Mouse (Mus musculus): ENCODE measurements around the gene Heatr4.

- TF ChIP-seq NRF1 (IDR thresholded peaks at IDR 0.05; ENCODE audit: insufficient read depth, low read depth, low read length, poor library complexity, severe bottlenecking) (no peak), POLR2A (IDR thresholded peaks at IDR 0.05; ENCODE audit: control insufficient read depth in 1 of 2, insufficient read depth in 1 of 2, low read depth in 1 of 2, low read length in 2 of 2, poor library complexity in 1 of 2) (no peak), EP300 (IDR thresholded peaks at IDR 0.05; ENCODE audit: low read depth in 1 of 2, low read length in 2 of 2) (no peak), RAD21 (IDR thresholded peaks at IDR 0.05; ENCODE audit: low read depth, low read length) (no peak), CHD1 (IDR thresholded peaks at IDR 0.05; ENCODE audit: low read depth, low read length) (no peak), TAL1 (IDR thresholded peaks at IDR 0.05; ENCODE audit: low read length) (no peak)
Measured at GRCm38 (mm10) chr12:83926061-83926460, 58.6 kb downstream of the Heatr4 start.

Data from MEL (cell line).